Mouse (Mus musculus): ENCODE measurements around the gene Mef2d.
A peak's percentile ranks its signal among the peaks of the same experiment; 100 is the strongest.

Gene Mef2d

GRCm38 (mm10) chr3:88138336-88139242 is 3.6 kb upstream of the Mef2d start:
- DNase-seq (ENCODE audit: low read depth): peak; percentile 89

DNA sequence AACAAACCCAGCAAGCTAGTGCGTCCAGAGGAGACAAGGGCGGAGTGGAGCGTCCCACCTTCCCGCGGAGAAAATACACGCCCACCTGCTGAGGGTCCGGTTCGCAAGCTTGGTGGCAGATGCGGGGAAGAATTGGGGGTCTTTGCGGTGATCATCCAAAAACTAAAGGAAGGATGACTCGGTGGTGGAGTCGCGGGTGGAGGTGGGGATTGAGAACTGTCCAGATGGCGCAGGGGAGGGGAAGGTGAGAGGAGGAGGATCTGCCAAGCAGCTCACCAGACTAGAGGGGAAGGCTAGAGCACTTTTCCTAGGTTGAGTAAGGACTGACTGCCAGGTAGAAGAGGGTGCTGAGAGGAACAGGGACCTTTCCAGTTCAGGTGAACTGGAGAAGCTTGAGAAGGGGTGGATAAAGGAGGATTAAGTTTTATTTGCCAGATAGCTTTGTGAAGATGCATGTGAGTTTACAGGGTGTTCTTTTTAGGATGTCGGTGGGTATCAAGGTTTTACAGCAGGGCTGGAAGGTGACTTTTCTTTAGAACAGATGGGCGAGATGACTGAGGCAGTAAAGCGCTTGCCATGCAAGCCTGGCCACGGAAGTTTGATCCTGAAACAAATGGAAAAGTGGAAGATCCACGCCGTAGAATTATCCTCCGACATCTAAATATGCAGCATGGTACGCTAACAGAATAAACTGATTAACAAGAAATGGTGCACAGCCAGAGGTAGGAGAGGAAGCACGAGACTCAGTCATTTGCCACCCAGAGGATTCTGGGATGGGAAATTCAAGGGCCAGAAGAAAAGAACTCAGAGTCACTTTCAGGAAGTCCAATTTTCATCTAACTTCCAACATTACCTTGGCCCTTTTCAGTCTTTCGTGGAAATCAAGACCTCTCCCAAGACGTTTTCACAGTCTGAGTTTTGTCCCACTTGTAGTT is 2.7 kb upstream of the Mef2d start:
- no peak for DNase-seq (ENCODE audit: low read depth)

GRCm38 (mm10) chr3:88140178-88140902 is 1.8 kb upstream of the Mef2d start:
- no peak for DNase-seq (ENCODE audit: low read depth)

DNA sequence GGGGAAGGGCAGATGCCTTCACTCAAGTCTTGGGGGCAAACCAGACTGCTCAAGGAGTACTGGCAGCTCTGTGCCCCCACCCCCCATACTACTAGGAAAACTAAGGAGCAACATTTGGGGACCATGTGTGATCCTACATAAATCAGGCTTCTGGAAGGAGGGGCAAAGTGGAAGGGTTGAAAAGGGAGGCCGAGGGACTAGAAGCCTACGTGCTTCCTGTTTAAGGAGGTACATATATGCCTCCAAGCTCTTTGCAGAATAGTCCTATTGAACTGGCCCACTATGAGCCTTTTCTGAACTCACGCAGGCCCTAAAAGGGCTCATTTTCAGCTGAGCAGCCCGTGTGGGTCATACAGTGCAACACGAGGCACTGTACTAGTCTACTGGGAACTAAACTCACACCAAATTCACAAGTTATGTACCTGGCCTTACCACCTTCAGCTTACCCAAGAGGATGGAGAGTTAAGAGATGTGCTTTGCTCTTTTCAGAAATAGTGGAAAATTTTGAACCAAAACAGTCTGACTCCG is 1.2 kb upstream of the Mef2d start:
- DNase-seq (ENCODE audit: low read depth): no peak

GRCm38 (mm10) chr3:88141439-88141786 is 759 bp upstream of the Mef2d start:
- DNase-seq (ENCODE audit: low read depth): no peak

DNA sequence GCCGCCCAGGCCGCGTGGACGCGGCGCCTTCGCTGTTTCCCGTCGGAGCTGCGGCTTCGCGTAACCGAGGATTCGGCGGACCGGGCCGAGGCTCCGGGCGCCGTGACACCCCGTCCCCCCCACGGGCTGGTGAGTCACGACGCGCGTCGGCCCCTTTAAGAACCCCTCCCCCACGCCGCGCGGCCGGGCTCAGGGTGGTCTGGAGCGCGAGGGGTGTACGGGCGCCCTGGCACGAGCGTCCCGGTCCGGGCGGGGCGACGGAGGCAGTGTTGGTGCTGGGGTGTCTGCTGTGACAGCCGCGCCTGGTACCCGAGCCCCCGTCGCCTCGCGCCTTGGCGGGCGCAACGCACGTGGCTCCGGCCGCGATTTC is 359 bp downstream of the Mef2d start:
- no peak for DNase-seq (ENCODE audit: low read depth)

- DNase-seq (ENCODE audit: low read depth): no peak
Measured at GRCm38 (mm10) chr3:88142916-88143771, 972 bp downstream of the Mef2d start.

DNA sequence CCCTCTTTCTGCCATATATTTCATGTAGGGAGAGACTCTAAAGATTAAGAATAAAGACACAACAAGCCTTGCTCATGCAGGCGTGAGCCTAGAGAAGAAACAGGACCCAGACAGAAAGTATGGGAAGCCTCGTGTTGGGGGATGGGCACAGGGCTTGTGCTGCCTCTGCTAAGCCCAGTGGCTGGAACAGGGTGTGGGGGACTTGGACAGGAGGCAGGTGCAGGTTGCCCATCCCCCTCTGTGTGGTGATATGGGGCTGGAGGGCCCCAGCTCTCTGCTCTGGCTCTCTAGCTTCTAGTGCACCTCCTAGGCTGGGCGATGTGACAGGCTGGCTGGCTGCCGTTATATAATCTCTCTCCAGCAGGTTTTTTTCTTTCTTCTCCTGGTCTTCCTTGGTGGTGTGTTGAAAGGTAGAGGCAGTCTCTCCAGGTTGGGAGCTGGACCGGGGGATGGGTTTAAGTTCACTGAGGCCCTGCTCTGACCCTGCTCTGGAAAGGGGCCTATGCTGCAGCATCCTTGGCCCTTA is 1.9 kb downstream of the Mef2d start:
- DNase-seq (ENCODE audit: low read depth): no peak

DNA sequence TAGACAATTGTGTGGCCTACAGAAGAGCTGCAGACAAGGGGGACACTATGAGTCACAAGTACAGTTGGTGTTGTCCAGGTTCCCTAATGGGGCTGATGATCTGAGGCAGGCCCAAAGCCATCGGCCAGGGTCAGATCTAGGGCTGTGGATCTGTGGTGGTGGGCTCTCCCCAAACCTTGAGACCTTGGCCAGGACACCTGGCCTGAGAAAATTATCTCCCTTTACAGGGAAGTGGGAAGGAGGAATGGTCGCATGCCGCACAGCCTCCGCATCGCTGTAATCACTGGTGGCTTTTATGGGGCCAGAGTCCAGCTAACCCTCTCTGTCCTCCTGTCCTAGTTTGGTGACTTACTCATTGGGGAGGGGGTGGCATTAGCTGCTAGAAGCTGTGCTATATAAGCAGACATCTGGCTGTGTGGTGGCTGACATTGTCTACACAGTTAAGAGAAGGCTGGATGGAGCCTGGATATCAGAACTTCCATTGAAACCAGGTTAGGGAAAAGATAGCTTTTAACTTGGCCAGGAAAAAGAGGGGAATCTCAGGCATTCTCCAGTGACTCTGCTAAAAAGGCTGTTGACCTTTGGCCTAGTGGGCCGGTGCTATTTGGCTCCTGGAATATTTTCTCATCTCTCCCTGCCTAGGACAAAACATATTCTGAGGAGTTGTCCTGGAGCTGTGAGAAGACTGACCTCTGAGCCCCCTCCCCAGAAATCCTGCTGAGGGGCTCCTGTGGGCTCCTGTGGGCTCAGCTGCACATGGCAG is 2.7 kb downstream of the Mef2d start:
- no peak for DNase-seq (ENCODE audit: low read depth)

- DNase-seq (ENCODE audit: low read depth): no peak
Measured at GRCm38 (mm10) chr3:88145411-88145782, 3.2 kb downstream of the Mef2d start.

DNA sequence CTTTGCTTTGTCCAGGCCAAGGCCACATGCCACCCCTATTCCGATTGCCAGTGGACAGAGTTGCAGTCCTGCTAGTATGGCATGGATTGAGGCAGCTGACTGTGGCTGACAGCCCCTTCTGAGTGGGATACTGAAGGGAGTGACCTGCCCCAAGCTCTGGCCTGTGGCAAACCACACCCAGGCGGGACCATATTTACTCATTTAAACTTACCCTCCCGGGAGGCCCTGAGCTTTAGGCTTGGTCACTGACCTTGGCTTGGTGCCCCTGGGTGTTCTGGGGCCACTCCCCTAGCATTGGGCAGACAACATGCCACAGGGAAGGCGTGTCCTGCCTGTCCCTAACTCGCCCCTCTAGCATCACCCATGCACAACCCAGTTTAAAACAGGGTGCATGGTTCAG is 3.8 kb downstream of the Mef2d start:
- no peak for DNase-seq (ENCODE audit: low read depth)

DNA sequence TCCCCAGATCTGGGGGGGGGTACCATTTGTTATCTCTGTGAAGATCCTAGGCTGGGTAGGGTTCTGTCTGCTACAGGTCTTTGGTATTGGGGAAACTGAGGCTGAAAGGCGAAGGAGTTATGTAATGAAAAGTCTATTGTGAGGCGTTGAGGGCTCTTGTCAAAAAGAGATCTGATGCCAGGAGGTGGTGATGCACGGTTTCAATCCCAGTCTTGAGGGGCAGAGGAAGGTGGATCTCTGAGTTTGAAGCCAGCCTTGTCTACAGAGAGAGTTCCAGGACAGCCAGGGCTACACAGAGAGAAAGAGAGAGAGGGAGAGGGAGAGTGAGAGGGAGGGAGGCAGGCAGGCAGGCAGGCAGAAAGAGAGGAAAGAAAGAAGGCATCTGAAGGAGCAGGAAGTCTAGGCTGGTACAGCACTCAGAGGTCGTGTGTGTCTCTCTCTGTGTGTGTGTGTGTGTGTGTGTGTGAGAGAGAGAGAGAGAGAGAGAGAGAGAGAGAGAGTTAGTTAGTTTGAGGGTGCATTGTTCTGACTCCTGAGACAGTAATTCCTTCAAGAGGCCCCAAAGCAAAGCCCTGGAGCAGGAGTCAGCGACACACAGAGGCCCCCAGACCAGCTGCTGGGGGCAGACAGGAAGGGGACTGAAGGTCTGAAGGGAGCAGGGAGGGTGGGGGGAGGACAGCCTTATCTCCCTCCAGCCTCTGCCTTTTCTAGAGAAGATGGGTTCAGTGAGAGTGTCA is 4.4 kb downstream of the Mef2d start:
- DNase-seq (ENCODE audit: low read depth): no peak

GRCm38 (mm10) chr3:88147444-88147843 is 5.3 kb downstream of the Mef2d start:
- DNase-seq (ENCODE audit: low read depth): no peak

GRCm38 (mm10) chr3:88147866-88148265 is 5.7 kb downstream of the Mef2d start:
- no peak for DNase-seq (ENCODE audit: low read depth)

DNA sequence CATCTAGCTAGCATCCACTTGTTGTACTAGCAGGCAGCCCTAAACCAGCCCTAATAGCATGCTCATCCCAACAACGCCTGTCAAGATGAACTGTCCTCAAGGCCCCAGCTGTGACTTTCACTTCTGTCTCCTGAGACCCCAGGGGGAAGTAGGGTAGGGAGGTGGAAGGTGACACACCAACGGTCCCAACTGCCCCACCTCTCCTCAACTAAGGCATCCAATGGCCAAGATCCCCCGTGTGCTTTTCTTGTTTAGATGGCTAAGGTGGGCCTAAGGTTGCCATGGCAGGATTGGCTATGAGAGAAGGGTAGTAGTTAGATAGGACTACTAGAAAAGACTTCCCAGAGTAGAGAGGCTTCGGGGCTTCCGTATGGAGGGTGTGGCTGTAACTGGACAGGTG is 6.2 kb downstream of the Mef2d start:
- DNase-seq (ENCODE audit: low read depth): no peak

GRCm38 (mm10) chr3:88148776-88149509 is 6.8 kb downstream of the Mef2d start:
- no peak for DNase-seq (ENCODE audit: low read depth)

DNA sequence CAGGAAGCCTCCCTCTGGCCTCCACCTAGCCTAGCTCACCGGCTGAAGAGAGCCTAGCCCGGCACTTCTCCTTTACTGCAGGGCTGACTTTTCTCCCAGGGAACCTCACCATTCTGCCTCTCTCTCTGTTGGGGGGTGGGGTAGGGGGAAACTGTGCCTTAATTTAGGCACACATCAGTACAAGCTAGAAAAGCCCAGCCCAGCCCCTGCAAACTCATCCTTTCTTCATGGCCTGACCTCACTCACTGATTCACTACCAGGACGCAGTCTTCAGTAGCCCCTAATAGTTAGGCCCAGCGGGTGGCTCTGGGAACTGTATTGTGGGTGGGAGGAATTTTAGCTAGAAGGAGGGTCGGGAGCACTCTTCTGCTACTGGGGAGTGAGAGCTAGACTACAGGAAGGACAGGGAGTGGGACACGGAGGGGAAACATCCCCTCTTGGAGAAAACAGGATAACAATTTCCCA is 7.4 kb downstream of the Mef2d start:
- no peak for DNase-seq (ENCODE audit: low read depth)

All from c-Kit-positive CD71-negative TER-119-negative erythroid progenitor cells, embryonic 14.5 days (primary cell).